Mouse (Mus musculus) kidney, postnatal 4 days (tissue): ENCODE measurements around the gene Tbxas1.

Experiments
- DNase-seq, 2 experiments: peaks; one replicate each; pipeline ENCODE4 v3.0.0; 2021; ENCODE audit warnings: mixed read lengths in 2 of 2

Tbxas1 gene

GRCm38 (mm10) chr6:38923870-38924817, 48.9 kb downstream of the Tbxas1 start:
- DNase-seq: no peak

GRCm38 (mm10) chr6:38925719-38926118, 50.5 kb downstream of the Tbxas1 start:
- DNase-seq: no peak

DNA sequence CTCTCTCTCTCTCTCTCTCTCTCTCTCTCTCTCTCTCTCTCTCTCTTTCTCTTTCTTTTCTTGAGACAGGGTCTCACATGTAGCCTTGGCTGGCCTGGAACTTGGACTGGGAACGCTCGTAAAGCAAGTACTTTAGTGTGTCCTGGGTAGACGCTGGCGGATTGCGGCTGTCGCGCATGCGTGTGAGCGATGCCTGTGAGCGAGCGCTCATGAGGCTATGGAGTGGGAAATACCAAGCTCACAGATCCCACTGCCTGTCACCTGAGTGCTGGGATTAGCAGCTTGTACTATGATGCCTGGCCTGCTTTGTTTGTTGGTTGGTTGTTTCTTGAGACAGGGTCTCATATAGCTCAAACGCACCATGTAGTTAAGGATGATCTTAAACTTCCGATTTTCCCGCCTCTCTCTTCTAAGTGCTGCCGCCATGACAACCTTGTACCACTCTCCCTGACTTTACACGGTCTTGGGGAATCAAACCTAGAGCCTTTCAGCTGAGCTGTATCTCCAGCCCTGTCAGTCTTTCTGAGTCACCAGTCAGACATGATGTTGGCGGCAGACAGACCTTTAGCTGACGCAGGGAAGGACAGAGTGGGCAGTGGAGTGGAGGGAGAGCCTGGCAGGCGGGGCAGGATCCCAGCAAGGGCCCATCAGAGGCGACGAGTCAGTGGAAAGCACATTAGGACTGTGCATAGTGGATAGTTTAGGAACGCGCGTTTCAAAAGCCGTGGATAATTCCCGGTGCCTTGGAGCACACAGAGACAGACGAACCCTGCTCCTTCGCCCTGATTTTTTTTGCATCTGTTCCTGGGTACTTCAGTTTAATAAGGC, 51.1 kb downstream of the Tbxas1 start:
- DNase-seq: peak in 1 of 2 experiments; percentile 53

- no peak for DNase-seq
These were observed 51.8 kb downstream of the Tbxas1 start for GRCm38 (mm10) chr6:38926963-38927361.

DNA sequence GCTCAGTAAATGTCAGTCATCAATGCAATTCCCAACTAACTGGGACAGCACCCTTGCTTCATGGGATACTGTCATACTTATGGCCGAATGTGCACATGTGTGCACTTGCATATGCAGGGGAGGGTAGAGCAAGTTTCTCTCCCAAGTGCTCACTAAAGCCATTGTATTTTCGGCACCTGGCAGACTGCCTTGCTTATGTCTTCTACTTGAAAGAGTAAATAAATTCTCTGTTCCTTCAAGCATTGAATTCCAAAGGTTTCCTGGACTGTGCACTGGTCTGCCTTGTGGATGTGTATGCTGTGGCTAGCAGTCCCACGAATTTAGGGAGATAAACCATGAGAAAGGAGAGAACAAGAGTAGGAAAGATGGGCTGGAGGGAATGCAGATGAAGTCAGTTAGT, 53.3 kb downstream of the Tbxas1 start:
- peak in 1 of 2 experiments; percentile 50 for DNase-seq

GRCm38 (mm10) chr6:38936009-38936408, 60.8 kb downstream of the Tbxas1 start:
- no peak for DNase-seq

- no peak for DNase-seq
These were observed 63.2 kb downstream of the Tbxas1 start for GRCm38 (mm10) chr6:38938421-38938820.

DNA sequence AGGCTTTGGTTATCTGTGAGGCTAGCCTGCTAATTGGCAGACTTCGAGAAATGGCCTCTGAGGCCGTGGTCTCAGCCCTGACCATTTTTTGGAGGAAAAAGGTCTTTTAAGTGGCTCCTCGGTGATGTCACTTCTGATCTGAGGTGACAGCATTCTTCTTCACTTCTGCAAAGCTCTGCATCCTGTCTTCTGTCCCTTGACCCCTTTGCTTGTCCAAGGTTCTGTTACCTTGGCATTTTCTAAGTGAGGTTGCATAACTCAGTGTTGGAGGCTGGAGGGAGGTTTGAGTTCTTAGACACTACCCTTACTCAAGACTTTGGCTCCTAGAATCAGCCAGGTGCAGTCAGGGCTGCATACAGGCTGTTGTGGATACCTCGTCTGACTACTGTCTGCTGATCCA, 63.9 kb downstream of the Tbxas1 start:
- no peak for DNase-seq

- DNase-seq: no peak
These were observed 65.8 kb downstream of the Tbxas1 start for GRCm38 (mm10) chr6:38941016-38941415.

DNA sequence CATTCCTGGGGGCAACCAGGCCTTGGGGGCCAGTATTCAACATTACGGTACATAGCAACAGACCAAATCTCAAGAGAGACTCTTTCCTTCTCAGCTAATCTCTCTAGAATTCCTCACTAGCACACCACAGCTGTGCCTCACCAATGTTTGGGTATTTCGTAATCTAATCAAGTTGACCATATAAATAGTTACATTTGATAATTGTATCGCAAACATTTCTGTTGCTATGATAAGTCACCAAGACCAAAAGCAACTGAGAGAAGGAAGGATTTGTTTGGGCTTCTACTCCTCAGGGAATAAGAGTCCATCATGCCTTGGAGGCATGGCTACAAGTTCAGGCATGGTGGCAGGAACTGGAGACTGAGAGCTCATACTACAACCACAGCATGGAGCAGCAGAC, 67.6 kb downstream of the Tbxas1 start:
- no peak for DNase-seq

GRCm38 (mm10) chr6:38944392-38944791, 69.2 kb downstream of the Tbxas1 start:
- DNase-seq: no peak

GRCm38 (mm10) chr6:38944826-38945225, 69.6 kb downstream of the Tbxas1 start:
- no peak for DNase-seq

- no peak for DNase-seq
These were observed 70.5 kb downstream of the Tbxas1 start for GRCm38 (mm10) chr6:38945681-38946080.

DNA sequence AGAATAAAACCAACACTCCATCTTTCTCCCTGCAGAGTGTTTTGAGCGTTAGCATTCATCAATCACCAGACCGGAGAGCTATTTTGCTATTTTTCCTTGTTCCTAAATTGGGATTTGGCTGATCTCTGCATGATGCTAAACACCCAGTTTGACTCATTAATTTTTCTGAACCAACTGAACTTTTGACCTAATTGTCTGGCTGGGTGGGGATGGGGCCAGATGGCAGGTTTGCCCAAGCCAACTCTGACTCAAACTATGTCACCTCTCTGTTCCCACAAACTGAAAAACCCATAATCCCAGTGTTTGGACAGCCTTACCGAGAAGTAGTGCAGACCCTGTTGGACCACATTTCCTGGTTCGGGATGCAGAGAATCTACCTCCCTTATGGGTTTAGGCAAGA, 72.1 kb downstream of the Tbxas1 start:
- DNase-seq: no peak

DNA sequence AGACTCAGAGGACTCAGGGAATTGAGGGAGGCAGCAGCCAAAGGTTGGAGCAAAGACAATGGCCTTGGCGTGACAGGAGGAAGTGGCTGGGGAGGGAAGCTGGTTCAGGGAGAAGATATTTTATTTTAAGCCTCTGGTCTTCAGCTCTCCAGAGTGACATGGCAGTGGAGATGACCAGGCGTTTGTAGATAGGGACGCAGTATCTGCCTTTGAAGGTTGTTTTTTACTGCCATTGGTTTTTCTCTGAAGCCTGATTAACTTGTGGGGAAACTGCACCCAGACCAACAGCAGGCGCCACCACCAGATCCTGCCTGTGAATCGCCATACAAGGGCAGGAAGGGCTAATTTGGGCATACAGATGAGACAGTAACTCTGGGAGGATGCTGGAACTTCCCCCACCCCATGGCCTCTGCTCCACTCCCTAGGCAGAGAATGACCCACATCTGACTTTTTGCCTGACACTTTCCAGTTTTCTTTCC, 74.5 kb downstream of the Tbxas1 start:
- peak; percentile 29 to 55 for DNase-seq

- no peak for DNase-seq
These were observed 75.1 kb downstream of the Tbxas1 start for GRCm38 (mm10) chr6:38950341-38950740.

DNA sequence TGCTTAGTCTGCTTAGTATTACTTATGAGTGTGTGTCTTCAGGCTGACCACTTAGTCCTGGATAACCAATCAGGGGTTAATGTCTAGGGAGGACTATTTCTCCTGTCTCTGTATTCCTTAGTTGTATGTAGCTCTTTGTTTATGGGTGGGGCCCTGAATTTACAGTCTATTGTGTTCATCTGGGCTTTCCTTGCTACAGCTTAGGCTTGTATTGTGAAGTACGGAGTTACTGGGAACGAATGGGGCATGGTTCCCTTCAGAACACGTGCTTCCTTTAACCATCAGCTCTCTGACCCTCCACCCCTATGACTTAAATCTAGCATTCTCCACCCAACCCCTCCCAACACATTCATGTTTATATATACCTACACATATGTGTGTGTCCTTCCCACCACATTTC, 75.6 kb downstream of the Tbxas1 start:
- DNase-seq: no peak

DNA sequence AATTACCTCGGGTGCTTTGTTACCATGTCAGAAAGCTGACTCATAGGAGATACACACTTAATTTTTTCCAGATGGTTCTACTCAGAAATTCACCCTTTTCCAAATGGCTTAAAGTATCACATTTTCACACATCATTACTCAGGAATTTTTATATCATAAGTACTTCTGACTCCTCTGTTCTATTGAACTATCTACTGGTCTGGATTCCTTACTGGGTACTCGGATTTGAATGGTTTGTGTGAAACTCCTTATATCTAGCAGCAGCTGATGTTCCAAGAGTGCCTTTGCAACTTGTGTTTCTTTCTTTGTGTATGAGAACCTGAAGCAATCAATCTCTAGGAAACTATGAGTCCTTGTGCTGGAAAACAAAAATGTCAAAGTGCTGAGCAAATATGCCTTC, 81.4 kb downstream of the Tbxas1 start:
- DNase-seq: no peak

- no peak for DNase-seq
These were observed 82.0 kb downstream of the Tbxas1 start for GRCm38 (mm10) chr6:38957246-38957645.

DNA sequence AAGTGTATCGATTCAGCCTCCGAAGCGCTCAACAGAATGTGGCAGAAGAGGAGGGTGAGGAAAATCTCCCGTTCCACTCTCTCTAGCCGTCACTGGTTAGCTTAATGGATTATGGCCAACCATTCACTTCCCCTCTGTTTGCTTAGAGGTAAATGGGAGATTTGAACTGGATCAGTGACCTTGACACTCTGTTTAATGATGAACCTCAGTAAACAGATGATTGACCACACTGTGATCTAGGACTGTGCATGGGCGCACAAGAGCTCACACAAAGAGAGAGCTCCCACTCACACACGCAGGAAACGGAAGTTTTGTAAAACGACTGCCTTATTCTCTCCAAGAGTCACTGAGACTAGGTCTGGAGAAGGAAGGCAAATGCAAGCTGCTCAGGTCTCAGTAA, 84.3 kb downstream of the Tbxas1 start:
- no peak for DNase-seq

- DNase-seq: peak; percentile 40 to 56
These were observed 85.2 kb downstream of the Tbxas1 start for GRCm38 (mm10) chr6:38960367-38960766.

DNA sequence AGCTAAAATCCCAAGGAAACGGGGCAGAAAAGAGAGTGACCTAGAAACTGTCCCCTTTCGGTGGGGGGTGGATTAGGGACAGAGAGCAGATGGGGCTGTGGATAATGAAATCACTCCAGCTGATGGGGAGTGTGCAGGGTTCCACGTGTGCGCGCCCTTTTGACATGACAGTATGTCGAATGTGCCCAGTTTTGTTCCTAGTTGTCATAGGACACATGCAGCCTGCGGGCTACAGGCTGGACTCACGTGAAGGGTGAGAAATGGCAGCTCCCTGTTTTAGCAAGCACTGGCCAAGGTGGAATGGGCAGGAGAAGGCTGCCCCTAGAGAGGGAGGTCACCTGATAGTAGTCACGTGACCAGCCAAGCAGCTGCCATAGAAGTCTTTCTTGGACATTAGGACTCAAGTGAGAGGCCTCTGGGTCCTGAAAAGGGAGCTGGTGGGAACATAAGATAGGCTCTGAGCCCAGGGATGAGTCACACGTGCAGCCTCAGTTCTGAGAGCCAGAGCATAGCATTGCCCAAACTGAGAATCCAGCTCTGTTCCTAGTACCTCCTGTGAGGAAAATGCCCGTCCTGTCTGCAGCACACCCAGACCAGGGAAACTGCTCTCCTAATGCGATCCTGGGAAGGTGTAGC, 85.7 kb downstream of the Tbxas1 start:
- DNase-seq: no peak

GRCm38 (mm10) chr6:38961427-38962033, 86.3 kb downstream of the Tbxas1 start:
- DNase-seq: no peak
